9 mouse cellular contexts compared by ENCODE assay signal in the genomic region with DNA sequence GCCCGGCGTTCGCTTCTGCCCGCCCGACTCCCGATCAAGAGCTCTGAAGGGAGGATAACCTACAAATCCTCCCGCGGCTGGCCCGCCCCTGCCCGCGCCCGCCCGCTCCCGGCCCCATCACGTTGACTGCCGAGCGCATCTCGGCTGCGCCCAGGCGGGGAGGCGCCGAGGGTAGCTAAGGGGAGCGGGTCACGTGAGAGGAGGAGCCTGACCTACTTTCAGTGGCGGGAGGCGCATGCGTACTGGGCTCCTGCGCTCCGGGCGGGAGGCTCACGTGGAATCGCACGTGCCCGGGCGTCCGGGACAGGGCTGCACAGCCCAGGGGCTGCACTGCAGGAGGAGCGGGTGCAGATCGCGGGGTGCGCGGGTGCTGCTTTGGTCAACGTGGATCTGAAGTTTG. TPM values are rescaled to one million over a fixed set of nuclear protein-coding genes. Genes with fewer than 3 reads are reported as not detected.
DNase-seq lines count a peak whose midpoint lies in the region; ATAC-seq and TF ChIP-seq lines count a peak whose summit lies in the region.
"Had no signal": no experiment of that assay in that cellular context is flagged by ENCODE, and none has a peak within 500 bp of the region (broad histone marks: within the 10 kb centered on the region; RNA-seq: fewer than 3 reads in every experiment).

No protein-coding gene starts in this region.

- no peak for TF ChIP-seq EP300 in ES-Bruce4 (IDR thresholded peaks at IDR 0.05; ENCODE audit: insufficient read depth, low read depth, low read length)

- peak; percentile 100 for ATAC-seq in forebrain, embryonic 16.5 days

- no peaks in the 10 kb centered on the region for H3K4me1 ChIP-seq in ES-Bruce4 (ENCODE audit: control insufficient read depth, insufficient read depth, low read length)
- H3K4me1 ChIP-seq in forebrain, embryonic 16.5 days (replicated peaks; ENCODE audit: control insufficient read depth, insufficient read depth, low read length): peaks cover 6% of the 10 kb centered on the region; the same call in 1 of the 2 replicates
- H3K4me1 ChIP-seq in olfactory bulb, adult 2 months (ENCODE audit: control insufficient read depth, insufficient read depth, low read length): no peaks in the 10 kb centered on the region

- TF ChIP-seq CTCF in ES-Bruce4 (IDR thresholded peaks at IDR 0.05; ENCODE audit: low read depth, low read length): no peak
- peak; percentile 23; the same call in 1 of the 2 replicates for TF ChIP-seq CTCF in olfactory bulb, adult 2 months (IDR thresholded peaks at IDR 0.05; ENCODE audit: insufficient read depth, low read depth, low read length)

- peaks cover 10% of the 10 kb centered on the region for H3K27me3 ChIP-seq in ES-Bruce4 (ENCODE audit: control insufficient read depth, insufficient read depth, low read length, poor library complexity, severe bottlenecking)
- peaks cover 13% of the 10 kb centered on the region; the same call in 1 of the 2 replicates for H3K27me3 ChIP-seq in forebrain, embryonic 16.5 days (replicated peaks; ENCODE audit: control insufficient read depth, insufficient read depth, low read length)

- H3K9me3 ChIP-seq in ES-Bruce4 (replicated peaks; ENCODE audit: control insufficient read depth, insufficient read depth, low read length, poor library complexity, severe bottlenecking): 0 out of 2 replicates have a peak, but pooled peaks cover 8% of the 10 kb centered on the region
- no peaks in the 10 kb centered on the region for H3K9me3 ChIP-seq in forebrain, embryonic 16.5 days (ENCODE audit: control insufficient read depth, low read length)

- no peak overlapping the region for H3K9ac ChIP-seq in ES-Bruce4 (ENCODE audit: low read depth, poor library complexity, severe bottlenecking)
- H3K9ac ChIP-seq in forebrain, embryonic 16.5 days (replicated peaks; ENCODE audit: low read depth, low read length): peak overlapping the region; percentile 28

- H3K4me3 ChIP-seq in ES-Bruce4 (ENCODE audit: low read depth, low read length): peak overlapping the region; percentile 20; the same call in 1 of the 2 replicates
- H3K4me3 ChIP-seq in forebrain, embryonic 16.5 days (replicated peaks; ENCODE audit: low read length): peak overlapping the region; percentile 46
- H3K4me3 ChIP-seq in olfactory bulb, adult 2 months (ENCODE audit: insufficient read depth, low read depth, low read length): peak overlapping the region; percentile 60
- H3K4me3 ChIP-seq: erythroblast, embryonic 14.5 days had no signal

- H3K36me3 ChIP-seq in ES-Bruce4 (ENCODE audit: control insufficient read depth, insufficient read depth, low read length, poor library complexity, severe bottlenecking): no peaks in the 10 kb centered on the region
- H3K36me3 ChIP-seq in forebrain, embryonic 16.5 days (ENCODE audit: control insufficient read depth, insufficient read depth): no peaks in the 10 kb centered on the region

- no peak overlapping the region for H3K27ac ChIP-seq in ES-Bruce4 (ENCODE audit: insufficient read depth, low read length)
- H3K27ac ChIP-seq in forebrain, embryonic 16.5 days (ENCODE audit: low read length): no peak overlapping the region
- H3K27ac ChIP-seq in olfactory bulb, adult 2 months (ENCODE audit: insufficient read depth, low read depth, low read length): peak overlapping the region; percentile 94

- no peak for TF ChIP-seq POLR2A in ES-Bruce4 (IDR thresholded peaks at IDR 0.05; ENCODE audit: insufficient read depth, low read length)
- peak; percentile 39; the same call in 1 of the 2 replicates for TF ChIP-seq POLR2A in olfactory bulb, adult 2 months (IDR thresholded peaks at IDR 0.05; ENCODE audit: insufficient read depth, low read depth, low read length)

- DNase-seq in cerebellum, adult 11-12 months: peak; percentile 99
- peak; percentile 99 for DNase-seq in heart, postnatal 36 days
- DNase-seq in layer of hippocampus, adult 18-20 months (ENCODE audit: low spot score in 2 of 2): peak; percentile 99
- peak; percentile 95 to 97 for DNase-seq in lung, adult 18-20 months
- DNase-seq in thymus, adult 18-20 months: peak; percentile 91 to 93

- H3K4me2 ChIP-seq in forebrain, embryonic 16.5 days (ENCODE audit: low read length): peak overlapping the region; percentile 91

- intact Hi-C loops in heart, postnatal 36 days (cut with DNase I): loop anchor here (1.0 to 10.0 kb wide), 4 partner anchors 27 to 233 kb away; partner anchors contain the start of genes Gm45716 and Mmd

- under 1% methylated on average over 38 of the region's 42 CpGs for WGBS in forebrain, embryonic 16.5 days
- under 1% methylated on average over 42 of the region's 42 CpGs for WGBS in olfactory bulb, adult 2 months

RNA-seq across cellular contexts. Expression of gene Hlf, which starts 27.2 kb away (rescaled TPM):
- 0.40 TPM in 1 of 2 replicates, not detected in the other for polyA plus RNA-seq in ES-Bruce4 (2011; ENCODE audit: insufficient read depth, insufficient read length, low read depth, missing spikeins)
- 5.7 and 5.9 TPM in 2 replicates for polyA plus RNA-seq in forebrain, embryonic 16.5 days (2015; fragmentation: Nextera tagmentation; extraction: Ambion mirVana)
- total RNA-seq in heart, postnatal 36 days (2021): 10 to 100 TPM; 21.2 to 21.3 TPM
- 100 to 1,000 TPM in 1 of 2 experiments, 10 to 100 TPM in 1; 96.0 to 105 TPM for total RNA-seq in layer of hippocampus, adult 18-20 months (2021)
- polyA plus RNA-seq in olfactory bulb, adult 2 months (2012; ENCODE audit: insufficient read depth, insufficient read length, low replicate concordance, missing spikeins): not detected in 2 replicates
